Mouse (Mus musculus) urinary bladder, postnatal 4 days (tissue): ENCODE measurements around the gene BC028528.
A peak's percentile ranks its signal among the peaks of the same experiment; 100 is the strongest.
"Not testable (repeated sequence)": the region's sequence is repeated elsewhere in the genome, so short reads cannot be mapped to it uniquely, and the experiment has no call there.

Experiments
- DNase-seq, 2 experiments: peaks; one replicate each; pipeline ENCODE4 v3.0.0; 2021 to 2022; ENCODE audit warnings: low spot score in 2 of 2

Gene BC028528

GRCm38 (mm10) chr3:95891211-95892065 is at the start of gene BC028528:
Gene BC028528, minus strand, starts transcription at chr3:95892005.
- DNase-seq = peak in 1 of 2 experiments; percentile 51

GRCm38 (mm10) chr3:95938835-95939234 is 47.0 kb upstream of the BC028528 start:
- no peak for DNase-seq

- no peak for DNase-seq
These were observed 46.4 kb upstream of the BC028528 start for GRCm38 (mm10) chr3:95938217-95938616.

GRCm38 (mm10) chr3:95934448-95934847 is 42.6 kb upstream of the BC028528 start:
- DNase-seq = no peak

GRCm38 (mm10) chr3:95933111-95933750 is 41.4 kb upstream of the BC028528 start:
- DNase-seq = no peak

- DNase-seq = no peak
These were observed 40.8 kb upstream of the BC028528 start for GRCm38 (mm10) chr3:95932566-95932965.

- DNase-seq = no peak
These were observed 40.4 kb upstream of the BC028528 start for GRCm38 (mm10) chr3:95932157-95932556.

- DNase-seq = no peak
These were observed 39.7 kb upstream of the BC028528 start for GRCm38 (mm10) chr3:95931471-95931870.

GRCm38 (mm10) chr3:95930471-95930789 is 38.6 kb upstream of the BC028528 start:
- no peak for DNase-seq

- peak; percentile 51 to 67 for DNase-seq
These were observed 38.0 kb upstream of the BC028528 start for GRCm38 (mm10) chr3:95929581-95930470.

GRCm38 (mm10) chr3:95928658-95929503 is 37.1 kb upstream of the BC028528 start, which contains the start of gene Anp32e:
Gene Anp32e, plus strand, starts transcription at chr3:95929246.
- peak; percentile 96 to 97 for DNase-seq

GRCm38 (mm10) chr3:95928261-95928657 is 36.5 kb upstream of the BC028528 start:
- no peak for DNase-seq

- no peak for DNase-seq
These were observed 33.3 kb upstream of the BC028528 start for GRCm38 (mm10) chr3:95925087-95925486.

- DNase-seq = no peak
These were observed 32.4 kb upstream of the BC028528 start for GRCm38 (mm10) chr3:95924185-95924584.

- not testable (repeated sequence) for DNase-seq
These were observed 31.6 kb upstream of the BC028528 start for GRCm38 (mm10) chr3:95923429-95923828.

- DNase-seq = not testable (repeated sequence)
These were observed 28.7 kb upstream of the BC028528 start for GRCm38 (mm10) chr3:95920532-95920931.

GRCm38 (mm10) chr3:95916760-95917159 is 25.0 kb upstream of the BC028528 start:
- DNase-seq = no peak

- no peak for DNase-seq
These were observed 22.9 kb upstream of the BC028528 start for GRCm38 (mm10) chr3:95914706-95915105.

- DNase-seq = no peak
These were observed 15.8 kb upstream of the BC028528 start for GRCm38 (mm10) chr3:95907613-95908012.

- DNase-seq = no peak
These were observed 15.1 kb upstream of the BC028528 start for GRCm38 (mm10) chr3:95906860-95907259.

- DNase-seq = peak in 1 of 2 experiments; percentile 35
These were observed 14.2 kb upstream of the BC028528 start for GRCm38 (mm10) chr3:95905940-95906492.
